Comparison of ENCODE assay signal across 18 mouse cellular contexts in genomic region chr17:56453689-56454088, GRCm38 (mm10). TPM values are rescaled to one million over a fixed set of nuclear protein-coding genes. Genes with fewer than 3 reads are reported as not detected.
DNase-seq lines count a peak whose midpoint lies in the region; ATAC-seq and TF ChIP-seq lines count a peak whose summit lies in the region.
"Had no signal": no experiment of that assay in that cellular context is flagged by ENCODE, and none has a peak within 500 bp of the region (broad histone marks: within the 10 kb centered on the region; RNA-seq: fewer than 3 reads in every experiment).

No protein-coding gene starts in this region.

- H3K9me3 ChIP-seq in forebrain, embryonic 12.5 days = no peaks in the 10 kb centered on the region
- no peaks in the 10 kb centered on the region for H3K9me3 ChIP-seq in forebrain, embryonic 15.5 days
- H3K9me3 ChIP-seq: embryonic facial prominence, embryonic 13.5 days; limb, embryonic 10.5 days had no signal

- peaks cover 15% of the 10 kb centered on the region for H3K4me1 ChIP-seq in forebrain, embryonic 12.5 days
- H3K4me1 ChIP-seq in forebrain, embryonic 15.5 days = peaks cover 7% of the 10 kb centered on the region; the same call in 1 of the 2 replicates

- H3K27me3 ChIP-seq in forebrain, embryonic 12.5 days = no peaks in the 10 kb centered on the region
- no peaks in the 10 kb centered on the region for H3K27me3 ChIP-seq in forebrain, embryonic 15.5 days
- H3K27me3 ChIP-seq: embryonic facial prominence, embryonic 13.5 days had no signal

- WGBS in forebrain, embryonic 12.5 days = 74% methylated on average over 4 of the region's 4 CpGs
- WGBS in forebrain, embryonic 15.5 days = 58% methylated on average over 4 of the region's 4 CpGs

- H3K4me2 ChIP-seq in forebrain, embryonic 12.5 days = no peak overlapping the region
- no peak overlapping the region for H3K4me2 ChIP-seq in forebrain, embryonic 15.5 days (replicated peaks)
- H3K4me2 ChIP-seq: embryonic facial prominence, embryonic 13.5 days had no signal

- H3K36me3 ChIP-seq in forebrain, embryonic 12.5 days (replicated peaks) = peaks cover 98% of the 10 kb centered on the region
- peaks cover 91% of the 10 kb centered on the region for H3K36me3 ChIP-seq in forebrain, embryonic 15.5 days

- TF ChIP-seq CTCF in layer of hippocampus, adult 2 months (conservative IDR thresholded peaks at IDR 0.05) = no peak

- no peak overlapping the region for H3K9ac ChIP-seq in forebrain, embryonic 12.5 days
- H3K9ac ChIP-seq in forebrain, embryonic 15.5 days (replicated peaks) = no peak overlapping the region
- H3K9ac ChIP-seq: embryonic facial prominence, embryonic 13.5 days; liver, embryonic 14.5 days had no signal

- 0 out of 2 replicates have a peak overlapping the region, but pooled peaks have one; percentile 31 for H3K27ac ChIP-seq in forebrain, embryonic 12.5 days
- H3K27ac ChIP-seq in forebrain, embryonic 15.5 days (replicated peaks) = no peak overlapping the region
- peak overlapping the region; percentile 80 for H3K27ac ChIP-seq in layer of hippocampus, adult 2 months
- H3K27ac ChIP-seq: embryonic facial prominence, embryonic 13.5 days; limb, embryonic 10.5 days; liver, embryonic 14.5 days had no signal

- ATAC-seq in forebrain, embryonic 12.5 days (ENCODE audit: low FRiP score) = no peak
- ATAC-seq in forebrain, embryonic 15.5 days (replicated peaks) = no peak
- no peak for ATAC-seq in CD4-positive, CD25-positive, alpha-beta regulatory T cell, adult 4 months

- no peak overlapping the region for H3K4me3 ChIP-seq in forebrain, embryonic 12.5 days (replicated peaks)
- H3K4me3 ChIP-seq in forebrain, embryonic 15.5 days = no peak overlapping the region
- no peak overlapping the region for H3K4me3 ChIP-seq in layer of hippocampus, adult 2 months
- H3K4me3 ChIP-seq: embryonic facial prominence, embryonic 13.5 days; limb, embryonic 10.5 days had no signal

- DNase-seq in layer of hippocampus, adult 2 months (ENCODE audit: low spot score in 2 of 2) = no peak
- DNase-seq in layer of hippocampus, adult 8-10 months (ENCODE audit: low spot score in 2 of 2) = no peak
- peak; percentile 58 to 65 for DNase-seq in cerebellum, postnatal 36 days
- peak; percentile 32 for DNase-seq in retina, embryonic 14.5 days (ENCODE audit: low spot score)
- DNase-seq in ovary, postnatal 14 days (ENCODE audit: low spot score) = no peak
- DNase-seq: lung, postnatal 14 days; thymus, adult 18-20 months had no signal

RNA-seq across cellular contexts. Expression of gene Ptprs, which starts 22.6 kb away (rescaled TPM):
- polyA plus RNA-seq in forebrain, embryonic 12.5 days (2016; fragmentation: Nextera tagmentation; extraction: Ambion mirVana) = 330 and 331 TPM in 2 replicates
- polyA plus RNA-seq in forebrain, embryonic 15.5 days (2015; fragmentation: Nextera tagmentation; extraction: Ambion mirVana) = 375 and 409 TPM in 2 replicates
- total RNA-seq in layer of hippocampus, adult 2 months (2021) = 100 to 1,000 TPM; 666 to 670 TPM
- total RNA-seq in layer of hippocampus, adult 8-10 months (2022) = 100 to 1,000 TPM; 605 to 694 (median 657) TPM
- polyA plus RNA-seq in CD4-positive, CD25-positive, alpha-beta regulatory T cell, adult 4 months (2017; shearing (Covaris generic)) = 1 to 10 TPM; 5.5 to 8.9 TPM

RNA-seq across cellular contexts. Expression of gene Znrf4, which starts 58.5 kb away (rescaled TPM):
- polyA plus RNA-seq in forebrain, embryonic 12.5 days (2016; fragmentation: Nextera tagmentation; extraction: Ambion mirVana) = not detected in 2 replicates
- polyA plus RNA-seq in forebrain, embryonic 15.5 days (2015; fragmentation: Nextera tagmentation; extraction: Ambion mirVana) = 0.14 and 0.36 TPM in 2 replicates
- total RNA-seq in layer of hippocampus, adult 2 months (2021) = not detected
- total RNA-seq in layer of hippocampus, adult 8-10 months (2022) = not detected
- polyA plus RNA-seq in CD4-positive, CD25-positive, alpha-beta regulatory T cell, adult 4 months (2017; shearing (Covaris generic)) = not detected
- total RNA-seq: adrenal gland, postnatal 25 days; ES-E14; heart, adult 18-20 months; layer of hippocampus, postnatal 14 days had no signal
- polyA plus RNA-seq: embryonic facial prominence, embryonic 13.5 days; kidney, embryonic 16.5 days; limb, embryonic 10.5 days; liver, embryonic 14.5 days had no signal

Comparison
In these comparisons a context has a peak if more than half of its experiments do, and no peak if none do; other contexts are left out.
1. DNase-seq: peak in cerebellum, postnatal 36 days (2 of 2) and retina, embryonic 14.5 days (single experiment); none in layer of hippocampus, adult 2 months (0 of 2), layer of hippocampus, adult 8-10 months (0 of 2) and ovary, postnatal 14 days (single experiment).
2. RNA of gene Ptprs, which starts 22.6 kb away (polyA plus RNA-seq): 375 to 409 TPM in forebrain, embryonic 15.5 days and 330 to 331 TPM in forebrain, embryonic 12.5 days; 5.5 to 8.9 TPM in CD4-positive, CD25-positive, alpha-beta regulatory T cell, adult 4 months; every median in the first group is over 10 times any median in the second.